Mouse (Mus musculus): ENCODE data around the gene Cacna1c. TPM values are rescaled to one million over a fixed set of nuclear protein-coding genes. Genes with fewer than 3 reads are reported as not detected.

Cacna1c gene
- total RNA-seq (2023), result not detected

GRCm38 (mm10) chr6:119196382-119197305 is at the start of gene Cacna1c:
Gene Cacna1c (minus strand): TSS chr6:119196418.

DNA sequence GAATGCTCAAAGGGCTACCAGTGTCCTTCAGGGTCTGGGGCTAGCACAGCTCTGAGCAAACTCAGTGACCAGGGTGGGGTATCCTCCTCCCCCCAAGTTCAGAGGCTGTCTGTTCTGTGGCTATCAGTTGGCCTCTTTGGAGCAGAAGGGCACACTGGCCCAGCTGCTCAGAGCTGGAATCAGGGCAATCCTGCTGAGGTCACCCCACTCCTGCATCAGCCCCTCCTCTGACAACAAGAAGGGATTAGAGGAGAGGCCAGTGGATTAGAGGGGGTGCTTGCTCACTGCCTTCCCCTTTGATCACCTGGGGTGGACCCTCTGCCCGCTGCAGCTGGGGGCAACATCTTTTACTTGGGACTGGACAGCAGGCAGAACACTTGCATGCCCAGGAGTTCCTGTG is 40.0 kb upstream of the Cacna1c start, which contains the start of gene Cacna2d4:
Cacna2d4 (plus strand) TSS at position 286 of the 400 bp plus-strand sequence.

GRCm38 (mm10) chr6:119175078-119175853 is 21.0 kb downstream of the Cacna1c start, which contains the start of gene Dcp1b:
Gene Dcp1b (plus strand): TSS chr6:119175253.

GRCm38 (mm10) chr6:118561745-118562609 is 634.2 kb downstream of the Cacna1c start, which contains the start of gene Ankrd26:
Gene Ankrd26 (minus strand): TSS chr6:118562226.

Other genes with a start within 250 kb of the Cacna1c start
- gene Dcp1b, start 21.2 kb downstream of the Cacna1c start, total RNA-seq (2023), result 25.2 TPM
- gene Cacna2d4, start 40.1 kb upstream of the Cacna1c start, total RNA-seq (2023), result 11.3 TPM
- gene Lrtm2, start 134.3 kb upstream of the Cacna1c start, total RNA-seq (2023), result 1.0 TPM
- gene Adipor2, start 221.3 kb upstream of the Cacna1c start, total RNA-seq (2023), result 49.9 TPM